Mouse (Mus musculus): ENCODE results near the gene Olfr391-ps. TPM values are rescaled to one million over a fixed set of nuclear protein-coding genes. Genes with fewer than 3 reads are reported as not detected.

Gene Olfr391-ps
- total RNA-seq (2014; rRNA removed) (not detected in 2 replicates), polyA plus RNA-seq (2015; fragmentation: Nextera tagmentation; extraction: Ambion mirVana) (not detected in 2 replicates)

DNA sequence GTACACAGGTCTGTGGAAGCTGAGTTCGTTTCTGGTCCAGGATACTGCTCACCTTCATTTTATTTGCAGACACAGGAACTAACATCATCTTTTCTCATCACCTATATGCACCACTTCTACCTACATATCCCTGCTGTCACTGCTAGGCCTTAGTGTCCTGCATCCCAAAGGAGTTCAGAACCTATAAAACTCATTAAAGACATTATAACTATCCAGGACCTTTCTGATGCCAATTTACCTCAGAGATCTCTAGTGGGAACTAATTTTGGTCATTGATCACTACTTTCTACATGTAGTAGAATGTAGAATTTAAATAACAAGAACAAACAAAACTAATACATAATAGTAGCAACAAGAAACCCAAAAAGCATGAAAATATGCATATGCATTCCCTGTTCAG lies at the start of gene Olfr391-ps:
Olfr391-ps (minus strand) TSS at position 101 of the 400 bp plus-strand sequence.
- Histone ChIP-seq H3K4me1 (ENCODE audit: insufficient read depth, low read length) (no peaks in the 10 kb centered on the region), H3K27me3 (ENCODE audit: insufficient read depth, low read length) (no peaks in the 10 kb centered on the region), H3K36me3 (ENCODE audit: insufficient read depth, low read length) (no peaks in the 10 kb centered on the region), H3K27ac (no peak within 1 kb of the TSS), H3K4me2 (ENCODE audit: low read depth, low read length) (no peak within 1 kb of the TSS), H3K9ac (replicated peaks; ENCODE audit: low read length) (no peak within 1 kb of the TSS), H3K9me3 (ENCODE audit: low read length) (0 out of 2 replicates have a peak, but pooled peaks cover 3% of the 10 kb centered on the region), H3K4me3 (ENCODE audit: low read length) (no peak within 1 kb of the TSS)
- no peak for TF ChIP-seq CTCF (IDR thresholded peaks at IDR 0.05; ENCODE audit: low read depth)
- DNase-seq (ENCODE audit: low spot score) (no peak), ATAC-seq (no peak)
- WGBS = 11% methylated on average over 1 of the region's 1 CpGs

DNA sequence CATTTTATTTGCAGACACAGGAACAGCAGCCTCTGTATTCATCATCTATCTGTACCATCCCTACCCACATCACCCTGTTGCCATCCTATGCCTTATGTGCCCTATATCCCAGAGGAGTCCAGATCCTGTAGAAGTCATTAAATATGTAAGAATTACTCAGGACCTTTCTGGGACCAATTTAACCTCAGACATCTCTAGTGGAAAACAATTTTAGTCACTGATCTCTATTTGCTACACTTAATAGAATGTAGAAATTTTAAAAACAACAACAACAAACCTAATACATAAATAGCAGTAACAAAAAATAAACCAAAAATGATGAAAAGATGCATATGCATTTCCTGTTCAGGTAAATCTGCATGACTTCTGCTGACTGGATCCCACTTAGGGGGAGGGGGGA lies 48.5 kb upstream of the Olfr391-ps start, which contains the start of gene Olfr393:
Olfr393 (minus strand) TSS at position 101 of the 400 bp plus-strand sequence.
- DNase-seq (ENCODE audit: low spot score) (no peak), ATAC-seq (no peak)
- no peak for TF ChIP-seq CTCF (IDR thresholded peaks at IDR 0.05; ENCODE audit: low read depth)
- Histone ChIP-seq H3K9me3 (ENCODE audit: low read length) (no peaks in the 10 kb centered on the region), H3K4me1 (ENCODE audit: insufficient read depth, low read length) (no peaks in the 10 kb centered on the region), H3K4me2 (ENCODE audit: low read depth, low read length) (no peak within 1 kb of the TSS), H3K4me3 (ENCODE audit: low read length) (no peak within 1 kb of the TSS), H3K36me3 (ENCODE audit: insufficient read depth, low read length) (no peaks in the 10 kb centered on the region), H3K9ac (replicated peaks; ENCODE audit: low read length) (no peak within 1 kb of the TSS), H3K27me3 (ENCODE audit: insufficient read depth, low read length) (no peaks in the 10 kb centered on the region), H3K27ac (no peak within 1 kb of the TSS)

DNA sequence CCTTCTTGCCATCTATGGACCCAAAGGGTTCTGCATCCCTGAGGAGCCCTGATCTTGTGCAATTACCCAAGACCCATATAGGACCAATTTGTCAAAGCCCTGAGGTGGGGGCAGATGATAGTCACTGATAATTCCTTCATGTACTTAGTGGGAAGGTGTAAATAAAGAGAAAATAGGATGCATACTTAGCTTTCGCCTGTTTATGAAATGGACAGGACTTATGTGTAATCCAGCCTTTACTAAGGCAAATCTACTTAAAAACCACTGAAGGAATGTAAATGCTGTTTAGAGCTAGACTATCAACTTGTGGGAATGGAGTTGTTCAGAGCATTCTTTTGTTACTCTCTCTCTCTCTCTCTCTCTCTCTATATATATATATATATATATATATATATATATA lies 14.1 kb upstream of the Olfr391-ps start, which contains the start of gene Olfr392:
Olfr392 (minus strand) TSS at position 101 of the 400 bp plus-strand sequence.
- WGBS = 97% methylated on average over 1 of the region's 1 CpGs
- Histone ChIP-seq H3K9me3 (ENCODE audit: low read length) (peaks cover 3% of the 10 kb centered on the region; the same call in 1 of the 2 replicates), H3K4me1 (ENCODE audit: insufficient read depth, low read length) (no peaks in the 10 kb centered on the region), H3K36me3 (ENCODE audit: insufficient read depth, low read length) (no peaks in the 10 kb centered on the region), H3K9ac (replicated peaks; ENCODE audit: low read length) (no peak within 1 kb of the TSS), H3K27me3 (ENCODE audit: insufficient read depth, low read length) (no peaks in the 10 kb centered on the region), H3K4me3 (ENCODE audit: low read length) (no peak within 1 kb of the TSS), H3K4me2 (ENCODE audit: low read depth, low read length) (no peak within 1 kb of the TSS), H3K27ac (no peak within 1 kb of the TSS)
- no peak for DNase-seq (ENCODE audit: low spot score)
- ATAC-seq = no peak
- no peak for TF ChIP-seq CTCF (IDR thresholded peaks at IDR 0.05; ENCODE audit: low read depth)

DNA sequence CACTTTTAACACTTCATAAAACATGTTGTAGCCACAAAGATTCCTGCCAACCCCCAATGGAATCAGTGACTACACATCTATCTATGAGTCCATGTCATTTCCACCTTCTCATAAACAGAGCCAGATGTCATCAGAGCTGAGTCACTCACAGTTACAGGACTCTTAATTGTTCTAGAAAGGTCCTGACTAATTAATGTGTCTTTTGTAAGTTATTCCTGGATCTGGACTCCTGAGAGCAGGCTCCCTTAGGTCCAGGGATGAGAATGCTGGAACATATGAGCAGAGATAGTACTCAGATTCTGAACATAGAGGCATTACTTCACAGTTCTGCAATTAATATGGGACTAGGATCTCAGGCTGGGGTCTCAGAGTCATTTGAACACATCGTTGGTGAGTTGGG lies 20.2 kb downstream of the Olfr391-ps start, which contains the start of gene Olfr390:
Olfr390 (plus strand) TSS at position 301 of the 400 bp plus-strand sequence.
- no peak for TF ChIP-seq CTCF (IDR thresholded peaks at IDR 0.05; ENCODE audit: low read depth)
- Histone ChIP-seq H3K27ac (no peak within 1 kb of the TSS), H3K27me3 (ENCODE audit: insufficient read depth, low read length) (no peaks in the 10 kb centered on the region), H3K36me3 (ENCODE audit: insufficient read depth, low read length) (no peaks in the 10 kb centered on the region), H3K4me1 (ENCODE audit: insufficient read depth, low read length) (no peaks in the 10 kb centered on the region), H3K4me3 (ENCODE audit: low read length) (no peak within 1 kb of the TSS), H3K9ac (replicated peaks; ENCODE audit: low read length) (no peak within 1 kb of the TSS), H3K9me3 (ENCODE audit: low read length) (no peaks in the 10 kb centered on the region), H3K4me2 (ENCODE audit: low read depth, low read length) (no peak within 1 kb of the TSS)
- DNase-seq (ENCODE audit: low spot score) (no peak), ATAC-seq (no peak)
- WGBS = 59% methylated on average over 1 of the region's 1 CpGs

DNA sequence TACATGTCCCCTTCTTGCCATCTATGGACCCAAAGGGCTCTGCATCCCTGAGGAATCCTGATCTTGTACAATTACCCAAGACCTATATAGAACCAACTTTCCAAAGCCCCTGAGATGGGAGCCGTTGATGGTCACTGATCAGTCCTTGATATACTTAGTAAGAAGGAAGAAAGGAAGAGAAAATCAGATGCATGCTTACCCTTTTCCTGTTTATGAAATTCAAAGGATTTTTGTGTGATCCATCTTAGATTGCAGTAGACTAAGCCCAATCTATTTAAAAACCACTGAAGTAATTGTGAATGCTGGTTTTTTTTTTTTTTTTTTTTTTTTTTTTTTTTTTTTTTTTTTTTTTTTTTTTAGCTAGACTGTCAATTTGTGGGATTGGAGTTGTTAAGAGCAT lies 22.2 kb downstream of the Olfr391-ps start, which contains the start of gene Olfr389:
Olfr389 (minus strand) TSS at position 101 of the 400 bp plus-strand sequence.
- ATAC-seq = no peak
- Histone ChIP-seq H3K4me3 (ENCODE audit: low read length) (no peak within 1 kb of the TSS), H3K9ac (replicated peaks; ENCODE audit: low read length) (no peak within 1 kb of the TSS), H3K36me3 (ENCODE audit: insufficient read depth, low read length) (no peaks in the 10 kb centered on the region), H3K9me3 (ENCODE audit: low read length) (no peaks in the 10 kb centered on the region), H3K4me2 (ENCODE audit: low read depth, low read length) (no peak within 1 kb of the TSS), H3K27ac (no peak within 1 kb of the TSS), H3K27me3 (ENCODE audit: insufficient read depth, low read length) (no peaks in the 10 kb centered on the region), H3K4me1 (ENCODE audit: insufficient read depth, low read length) (no peaks in the 10 kb centered on the region)
- no peak for DNase-seq (ENCODE audit: low spot score)
- TF ChIP-seq CTCF (IDR thresholded peaks at IDR 0.05; ENCODE audit: low read depth) = no peak
- WGBS = 84% methylated on average over 1 of the region's 1 CpGs

DNA sequence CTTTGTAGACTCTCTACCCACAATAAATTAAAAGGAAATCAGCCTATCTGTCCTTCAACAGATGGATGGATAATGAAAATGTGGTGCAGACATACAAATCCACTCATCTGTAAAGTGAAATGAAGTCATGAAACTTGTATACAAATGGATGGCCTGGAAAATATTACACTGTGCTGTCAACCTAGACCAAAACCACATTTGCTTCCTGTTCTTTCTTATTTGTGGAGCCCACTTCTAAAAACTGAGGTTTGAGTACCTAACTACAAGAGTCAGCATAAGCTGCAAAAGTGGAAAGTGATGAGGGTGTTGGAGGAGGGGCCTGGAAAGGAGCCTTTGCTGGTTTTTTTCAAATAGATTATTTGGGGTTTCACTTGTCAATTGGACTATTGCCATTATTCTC lies 43.7 kb downstream of the Olfr391-ps start:
- H3K4me3 ChIP-seq (ENCODE audit: low read length) = no peak overlapping the region
- no peak for DNase-seq (ENCODE audit: low spot score)
- H3K27ac ChIP-seq = no peak overlapping the region
- no peaks in the 10 kb centered on the region for H3K27me3 ChIP-seq (ENCODE audit: insufficient read depth, low read length)
- H3K9me3 ChIP-seq (ENCODE audit: low read length) = no peaks in the 10 kb centered on the region
- no peaks in the 10 kb centered on the region for H3K4me1 ChIP-seq (ENCODE audit: insufficient read depth, low read length)
- H3K4me2 ChIP-seq (ENCODE audit: low read depth, low read length) = no peak overlapping the region
- H3K9ac ChIP-seq (replicated peaks; ENCODE audit: low read length) = no peak overlapping the region
- no peak for TF ChIP-seq CTCF (IDR thresholded peaks at IDR 0.05; ENCODE audit: low read depth)
- H3K36me3 ChIP-seq (ENCODE audit: insufficient read depth, low read length) = no peaks in the 10 kb centered on the region
- ATAC-seq = no peak

Other genes with a start within 250 kb of the Olfr391-ps start
- not detected in 2 replicates for gene Olfr385, start 210.0 kb downstream of the Olfr391-ps start, total RNA-seq (2014; rRNA removed)
- gene Olfr385, start 210.0 kb downstream of the Olfr391-ps start, polyA plus RNA-seq (2015; fragmentation: Nextera tagmentation; extraction: Ambion mirVana) = not detected in 2 replicates
- gene Olfr384, start 204.5 kb downstream of the Olfr391-ps start, total RNA-seq (2014; rRNA removed) = not detected in 2 replicates
- gene Olfr384, start 204.5 kb downstream of the Olfr391-ps start, polyA plus RNA-seq (2015; fragmentation: Nextera tagmentation; extraction: Ambion mirVana) = not detected in 2 replicates
- not detected in 2 replicates for gene Zfp735, start 114.3 kb downstream of the Olfr391-ps start, total RNA-seq (2014; rRNA removed)
- not detected in 2 replicates for gene Zfp735, start 114.3 kb downstream of the Olfr391-ps start, polyA plus RNA-seq (2015; fragmentation: Nextera tagmentation; extraction: Ambion mirVana)
- not detected in 2 replicates for gene Olfr389, start 22.3 kb downstream of the Olfr391-ps start, total RNA-seq (2014; rRNA removed)
- not detected in 2 replicates for gene Olfr389, start 22.3 kb downstream of the Olfr391-ps start, polyA plus RNA-seq (2015; fragmentation: Nextera tagmentation; extraction: Ambion mirVana)
- gene Olfr390, start 20.1 kb downstream of the Olfr391-ps start, total RNA-seq (2014; rRNA removed) = not detected in 2 replicates
- gene Olfr390, start 20.1 kb downstream of the Olfr391-ps start, polyA plus RNA-seq (2015; fragmentation: Nextera tagmentation; extraction: Ambion mirVana) = not detected in 2 replicates
- not detected in 2 replicates for gene Olfr392, start 14.0 kb upstream of the Olfr391-ps start, total RNA-seq (2014; rRNA removed)
- not detected in 2 replicates for gene Olfr392, start 14.0 kb upstream of the Olfr391-ps start, polyA plus RNA-seq (2015; fragmentation: Nextera tagmentation; extraction: Ambion mirVana)
- gene Olfr393, start 48.4 kb upstream of the Olfr391-ps start, total RNA-seq (2014; rRNA removed) = not detected in 2 replicates
- gene Olfr393, start 48.4 kb upstream of the Olfr391-ps start, polyA plus RNA-seq (2015; fragmentation: Nextera tagmentation; extraction: Ambion mirVana) = not detected in 2 replicates
- gene Olfr394, start 87.7 kb upstream of the Olfr391-ps start, total RNA-seq (2014; rRNA removed) = not detected in 2 replicates
- not detected in 2 replicates for gene Olfr394, start 87.7 kb upstream of the Olfr391-ps start, polyA plus RNA-seq (2015; fragmentation: Nextera tagmentation; extraction: Ambion mirVana)
- not detected in 2 replicates for gene Olfr395, start 106.2 kb upstream of the Olfr391-ps start, total RNA-seq (2014; rRNA removed)
- not detected in 2 replicates for gene Olfr395, start 106.2 kb upstream of the Olfr391-ps start, polyA plus RNA-seq (2015; fragmentation: Nextera tagmentation; extraction: Ambion mirVana)
- not detected in 2 replicates for gene Olfr23, start 133.6 kb upstream of the Olfr391-ps start, total RNA-seq (2014; rRNA removed)
- not detected in 2 replicates for gene Olfr23, start 133.6 kb upstream of the Olfr391-ps start, polyA plus RNA-seq (2015; fragmentation: Nextera tagmentation; extraction: Ambion mirVana)
- not detected in 2 replicates for gene Olfr397, start 157.8 kb upstream of the Olfr391-ps start, total RNA-seq (2014; rRNA removed)
- gene Olfr397, start 157.8 kb upstream of the Olfr391-ps start, polyA plus RNA-seq (2015; fragmentation: Nextera tagmentation; extraction: Ambion mirVana) = not detected in 2 replicates
- gene Olfr398, start 187.4 kb upstream of the Olfr391-ps start, total RNA-seq (2014; rRNA removed) = not detected in 2 replicates
- gene Olfr398, start 187.4 kb upstream of the Olfr391-ps start, polyA plus RNA-seq (2015; fragmentation: Nextera tagmentation; extraction: Ambion mirVana) = not detected in 2 replicates